Mouse (Mus musculus): ENCODE results near the gene Negr1.
A peak's percentile ranks its signal among the peaks of the same experiment; 100 is the strongest.

DNA sequence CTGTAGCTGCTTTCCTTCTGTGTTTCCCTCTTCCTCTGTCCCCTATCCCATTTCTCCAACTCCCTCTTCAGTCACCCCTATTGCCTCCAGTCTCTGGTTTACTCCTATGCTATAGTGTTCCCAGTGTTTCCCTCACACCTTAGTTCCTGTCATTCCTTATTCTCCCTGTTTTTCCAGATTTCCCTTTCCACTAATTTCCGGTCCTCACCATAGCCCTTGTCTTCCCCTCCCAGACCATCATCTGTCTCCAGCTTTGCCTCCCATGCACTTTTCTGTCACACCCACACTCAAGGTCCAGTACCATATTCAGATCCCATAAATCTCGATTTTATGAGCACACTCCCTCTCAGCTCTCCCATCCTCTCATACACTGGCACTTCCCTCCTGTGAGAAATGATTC, 1.2 kb downstream of the Negr1 start:
- TF ChIP-seq CTCF (IDR thresholded peaks at IDR 0.05; ENCODE audit: extremely low read depth, insufficient read depth, low read length) (no peak), POLR2A (IDR thresholded peaks at IDR 0.05; ENCODE audit: extremely low read depth, insufficient read depth, low read length) (0 out of 2 replicates have a peak, but pooled peaks have one; percentile 27)
